Mouse (Mus musculus) mouse embryonic stem cell (cell line): ENCODE measurements around the gene Barhl2.

ENCODE experiments used
- in situ Hi-C, 2 experiments: fragments of 300-500 bp; cut with MboI; formaldehyde crosslinking; loops; 1 replicate in 1 of 2; 3 replicates in 1 of 2; pipeline ENCODE4 v1.14.3; 2019 to 2020; ENCODE audit warnings: low sequenced_read_pairs in 2 of 2, low pct_unique_long_range_greater_than_20kb in 1 of 2, mixed read lengths in 1 of 2; ENCODE audit not compliant: unreplicated experiment in 1 of 2

The Barhl2 gene

DNA sequence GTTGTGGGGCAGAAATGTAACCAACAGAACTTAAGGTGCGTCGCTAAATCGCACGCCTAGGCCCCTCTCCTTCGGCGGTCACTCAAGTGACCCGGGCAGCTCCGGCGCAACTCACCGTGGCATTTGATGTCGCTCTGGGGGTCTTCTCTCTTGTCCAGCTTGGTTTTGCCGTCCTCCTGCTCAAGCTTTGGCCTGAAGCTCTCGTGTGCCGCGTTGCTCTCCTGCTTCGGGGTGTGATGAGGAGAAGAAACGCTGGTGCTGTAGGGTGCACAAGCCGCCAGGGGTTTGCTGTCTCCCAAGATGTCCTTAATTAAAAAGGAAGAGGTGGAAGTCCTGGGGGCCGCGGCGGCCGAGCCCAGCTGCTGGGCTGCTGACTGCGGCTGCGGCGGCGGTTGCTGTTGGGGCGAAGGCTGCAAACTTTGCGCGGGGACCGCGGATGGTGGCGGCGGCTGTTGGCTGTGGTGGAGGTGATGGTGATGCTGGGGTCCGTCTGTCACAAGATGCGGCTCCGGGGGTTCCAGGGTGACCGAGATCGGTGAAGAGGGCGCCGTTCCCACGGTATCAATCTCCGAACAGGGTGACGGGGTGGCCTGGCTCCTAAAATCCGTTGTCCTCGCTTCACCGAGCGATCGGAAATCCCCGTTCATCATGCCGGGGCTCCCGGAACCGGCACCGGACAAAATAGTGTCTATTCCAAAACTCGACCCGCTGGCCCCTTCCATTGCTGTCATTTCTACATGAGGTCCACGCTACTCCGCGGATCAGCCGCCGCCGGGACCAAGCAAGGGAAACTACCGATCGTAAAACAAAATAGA lies 648 bp downstream of the Barhl2 start:
- in situ Hi-C loops, result loop anchor here in 1 of 2 experiments (25.0 kb wide), 1 partner anchor 330 kb away; no protein-coding TSS in a partner anchor

DNA sequence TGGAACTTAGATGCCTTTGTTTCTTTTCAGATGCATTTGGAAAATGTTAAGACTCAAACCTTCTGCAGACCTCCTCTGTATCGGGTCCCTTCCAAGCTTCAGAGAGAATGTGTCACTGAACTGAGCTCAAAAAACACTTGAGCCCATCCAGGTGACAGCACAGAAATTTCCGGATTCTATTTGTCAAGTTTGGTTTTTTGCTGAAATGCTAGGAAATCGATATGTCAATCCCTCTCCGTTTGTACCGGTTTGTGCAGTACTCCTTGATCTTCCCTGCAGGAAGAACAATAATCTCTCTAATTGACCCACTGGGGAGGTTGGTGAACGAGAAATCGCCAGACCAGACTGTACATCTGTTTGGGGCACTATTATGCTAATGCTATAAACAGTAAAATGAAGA lies 2.0 kb downstream of the Barhl2 start:
- in situ Hi-C loops, result loop anchor here in 1 of 2 experiments (25.0 kb wide), 1 partner anchor 331 kb away; no protein-coding TSS in a partner anchor

GRCm38 (mm10) chr5:106455106-106455920 lies 2.7 kb downstream of the Barhl2 start:
- in situ Hi-C loops, result loop anchor here in 1 of 2 experiments (25.0 kb wide), 1 partner anchor 332 kb away; no protein-coding TSS in a partner anchor

DNA sequence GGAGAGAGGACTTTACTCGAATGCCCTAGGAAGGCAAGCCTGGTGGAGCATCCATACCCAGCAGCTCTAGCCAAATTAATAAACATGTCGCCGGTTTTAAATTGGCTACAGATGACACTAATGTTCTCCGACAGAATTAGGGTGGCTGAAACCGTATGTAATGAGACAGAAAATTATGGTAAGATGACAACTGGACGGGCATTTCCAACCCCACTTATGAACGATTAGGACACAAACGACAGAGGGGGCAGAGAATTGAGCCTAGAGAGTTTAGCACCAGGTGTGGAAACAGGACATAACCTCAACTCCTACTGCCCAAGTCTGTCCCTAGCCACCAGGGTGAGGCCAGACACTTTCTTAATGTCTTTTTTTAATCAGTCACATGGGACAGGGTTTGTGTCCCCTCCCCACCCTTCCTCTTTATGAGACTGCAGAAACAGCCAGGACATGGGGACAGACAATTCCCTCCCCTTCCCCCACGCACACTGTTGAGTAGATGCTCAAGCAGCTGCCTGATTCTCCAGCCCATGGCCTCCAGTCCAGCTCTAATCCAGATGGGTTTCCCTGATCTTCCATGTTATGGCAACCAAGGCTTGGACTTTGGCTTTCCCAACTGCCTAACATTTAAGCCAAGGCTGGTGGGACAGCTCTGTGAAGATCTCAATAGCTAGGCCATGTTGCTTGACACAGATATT lies 3.4 kb downstream of the Barhl2 start:
- in situ Hi-C loops, result loop anchor here in 1 of 2 experiments (25.0 kb wide), 1 partner anchor 333 kb away; no protein-coding TSS in a partner anchor

DNA sequence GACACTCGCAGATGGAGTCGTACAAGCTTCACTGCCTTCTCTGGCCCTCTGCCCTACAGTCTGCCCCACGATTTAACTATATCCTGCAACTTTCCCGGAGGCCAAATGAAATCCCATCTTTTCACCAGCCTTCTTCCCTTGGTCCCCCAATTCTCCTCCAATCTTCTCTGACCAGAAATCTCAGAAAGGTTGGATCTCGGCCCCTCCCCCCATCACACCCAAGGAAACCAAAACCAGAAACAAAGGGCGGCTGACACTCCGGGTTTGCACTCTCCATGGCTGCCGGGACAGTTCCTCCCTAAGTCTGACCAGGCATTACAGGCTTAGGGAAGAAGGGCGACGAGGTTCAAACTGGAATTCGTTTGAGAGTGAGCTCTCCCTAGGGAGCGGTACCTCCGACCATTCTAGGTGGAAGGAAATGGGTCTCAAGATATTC lies 4.1 kb downstream of the Barhl2 start:
- in situ Hi-C loops, result loop anchor here in 1 of 2 experiments (25.0 kb wide), 1 partner anchor 333 kb away; no protein-coding TSS in a partner anchor

DNA sequence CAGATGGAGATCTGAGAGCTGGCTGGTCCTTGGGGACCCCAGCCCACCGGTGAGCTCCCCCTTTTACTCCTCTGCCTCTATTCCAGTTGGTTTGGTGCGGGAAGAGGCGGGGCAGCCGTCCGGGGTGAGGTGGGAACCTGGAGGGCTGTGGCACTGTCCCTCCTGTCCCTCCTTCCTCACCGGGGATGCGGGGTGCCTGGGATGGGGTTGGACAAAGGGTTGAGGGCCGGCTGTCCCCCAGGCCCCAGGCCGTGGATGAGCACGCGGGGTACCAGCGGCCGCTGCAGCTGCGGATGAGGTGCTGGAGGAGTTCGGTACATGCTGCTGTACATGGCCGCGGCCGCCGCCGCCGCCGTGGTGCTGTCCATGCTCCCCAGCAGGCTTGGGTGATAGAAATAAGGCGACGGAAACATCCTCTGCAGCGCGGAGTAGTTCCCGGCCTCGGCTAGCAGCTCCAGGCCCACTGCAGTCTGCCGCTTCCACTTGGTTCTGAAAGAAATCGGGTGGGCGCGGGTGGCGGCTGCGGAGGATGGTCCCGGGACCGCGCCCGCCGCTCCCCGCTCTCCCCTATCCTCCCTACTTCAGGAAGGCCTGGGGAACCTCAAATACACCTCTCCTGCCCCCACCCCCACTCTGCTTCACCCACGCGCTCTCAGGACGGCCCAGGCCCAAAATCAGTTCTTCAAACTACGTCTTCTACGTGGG lies 4.6 kb downstream of the Barhl2 start:
- in situ Hi-C loops, result loop anchor here in 1 of 2 experiments (25.0 kb wide), 1 partner anchor 334 kb away; no protein-coding TSS in a partner anchor

DNA sequence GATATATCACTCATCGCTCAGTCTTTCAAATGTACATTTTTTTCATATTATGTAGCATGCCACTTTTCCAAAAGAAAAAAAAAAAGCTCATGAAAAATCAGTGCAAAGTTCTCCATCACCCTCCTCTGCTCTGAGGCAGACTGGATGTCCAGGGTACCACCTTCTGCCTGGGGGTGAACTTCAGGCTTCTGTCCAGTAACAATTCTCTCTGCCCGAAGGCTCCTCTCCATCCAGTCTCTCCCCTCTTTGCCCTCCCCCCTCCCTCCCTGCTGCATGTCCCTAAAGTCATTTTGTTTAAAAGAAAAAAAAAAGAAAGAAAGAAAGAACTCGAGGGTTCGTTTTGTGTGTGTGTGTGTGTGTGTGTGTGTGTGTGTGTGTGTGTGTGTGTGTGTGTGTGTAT lies 5.3 kb downstream of the Barhl2 start:
- in situ Hi-C loops, result loop anchor here in 1 of 2 experiments (25.0 kb wide), 1 partner anchor 335 kb away; no protein-coding TSS in a partner anchor

DNA sequence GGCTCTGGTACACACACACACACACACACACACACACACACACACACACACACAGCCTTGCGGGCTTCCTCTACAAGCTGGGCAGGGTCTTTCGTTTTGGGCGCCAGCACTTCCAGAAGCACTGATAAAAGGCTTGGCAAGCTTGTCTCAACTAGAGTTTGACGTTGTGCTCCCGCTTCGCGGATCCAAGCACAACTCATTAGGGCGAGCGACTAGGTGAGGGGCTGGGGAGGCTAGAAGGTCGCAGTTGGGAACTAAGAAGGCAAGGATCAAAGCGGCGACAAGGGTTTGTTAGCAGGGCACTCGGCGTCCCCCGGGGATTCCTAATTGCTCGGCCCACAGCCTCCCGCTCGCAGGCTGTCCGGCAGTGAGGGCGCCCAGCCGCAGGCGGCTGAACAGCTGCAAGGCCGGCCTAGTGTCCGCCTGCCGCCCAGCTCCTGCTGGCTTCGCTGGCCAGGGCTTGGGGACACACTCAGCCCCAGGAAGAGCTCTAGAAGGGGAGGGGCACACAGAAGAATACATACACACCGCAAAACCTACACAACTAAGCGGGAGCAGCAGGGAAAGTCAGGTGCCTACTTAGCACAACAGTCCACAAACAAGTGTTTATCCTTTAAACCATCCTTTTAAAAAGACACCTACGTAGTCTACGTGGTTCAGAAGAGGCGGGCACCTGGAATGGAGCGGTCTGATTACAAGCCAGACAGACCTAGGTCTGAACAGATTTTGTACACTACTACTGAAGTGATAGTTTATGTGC lies 6.1 kb downstream of the Barhl2 start:
- in situ Hi-C loops, result loop anchor here in 1 of 2 experiments (25.0 kb wide), 1 partner anchor 335 kb away; no protein-coding TSS in a partner anchor

DNA sequence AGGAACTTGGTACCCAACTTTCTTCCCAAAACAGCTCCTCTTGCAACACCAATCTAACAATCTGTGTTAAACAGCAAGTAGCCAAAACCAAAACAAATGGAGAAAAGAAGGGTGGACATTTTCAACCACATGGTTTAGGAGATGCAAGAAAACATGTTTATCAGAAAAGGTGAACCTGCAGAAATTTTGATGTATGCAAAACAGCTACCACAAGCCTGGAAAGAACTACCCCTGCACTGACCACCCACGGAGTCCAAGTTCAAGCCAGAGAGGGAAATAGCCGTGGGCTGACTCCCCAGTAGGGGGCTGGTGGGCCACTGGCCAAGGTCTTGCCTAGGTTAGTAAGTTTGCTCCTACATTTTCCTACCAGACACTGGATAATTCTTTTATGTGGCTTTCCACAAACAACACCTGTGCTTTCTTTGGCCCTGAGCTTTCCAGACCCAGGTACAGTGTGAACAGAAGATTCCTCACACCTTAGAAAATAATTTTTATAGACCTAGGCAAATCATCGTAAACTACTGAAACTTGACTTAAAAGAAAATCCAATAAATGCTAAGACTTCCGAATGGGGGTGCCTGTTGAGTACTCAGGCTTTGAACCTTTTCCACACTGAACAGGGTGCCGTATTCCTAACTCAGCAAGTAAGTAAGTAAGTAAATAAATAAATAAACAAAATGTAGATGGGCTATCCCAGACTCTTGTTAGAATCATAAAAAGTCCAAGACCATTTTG lies 7.4 kb downstream of the Barhl2 start:
- in situ Hi-C loops, result loop anchor here in 1 of 2 experiments (25.0 kb wide), 1 partner anchor 337 kb away; no protein-coding TSS in a partner anchor

- in situ Hi-C loops, result loop anchor here in 1 of 2 experiments (25.0 kb wide), 1 partner anchor 337 kb away; no protein-coding TSS in a partner anchor
Measured at GRCm38 (mm10) chr5:106449720-106450425, 8.1 kb downstream of the Barhl2 start.

DNA sequence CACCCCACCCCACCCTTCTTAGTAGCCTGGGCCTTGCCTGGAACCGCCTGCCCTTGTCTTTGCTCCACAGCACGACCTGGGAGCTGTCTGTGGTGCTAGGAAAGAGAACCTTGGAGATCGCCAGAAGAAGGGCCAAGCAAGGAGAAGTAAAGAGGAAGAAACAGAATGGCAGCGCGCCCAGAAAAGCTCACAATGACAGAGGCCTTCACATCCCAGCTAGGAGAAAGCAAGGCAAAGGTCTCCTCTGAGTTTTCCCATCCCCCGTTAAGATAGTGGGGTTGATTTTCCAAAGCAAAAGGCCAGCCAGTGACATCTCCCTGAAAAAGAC lies 9.2 kb downstream of the Barhl2 start:
- in situ Hi-C loops, result no loop called here

GRCm38 (mm10) chr5:106447951-106448797 lies 9.8 kb downstream of the Barhl2 start:
- in situ Hi-C loops, result no loop called here

- in situ Hi-C loops, result no loop called here
Measured at GRCm38 (mm10) chr5:106447091-106447820, 10.7 kb downstream of the Barhl2 start.

DNA sequence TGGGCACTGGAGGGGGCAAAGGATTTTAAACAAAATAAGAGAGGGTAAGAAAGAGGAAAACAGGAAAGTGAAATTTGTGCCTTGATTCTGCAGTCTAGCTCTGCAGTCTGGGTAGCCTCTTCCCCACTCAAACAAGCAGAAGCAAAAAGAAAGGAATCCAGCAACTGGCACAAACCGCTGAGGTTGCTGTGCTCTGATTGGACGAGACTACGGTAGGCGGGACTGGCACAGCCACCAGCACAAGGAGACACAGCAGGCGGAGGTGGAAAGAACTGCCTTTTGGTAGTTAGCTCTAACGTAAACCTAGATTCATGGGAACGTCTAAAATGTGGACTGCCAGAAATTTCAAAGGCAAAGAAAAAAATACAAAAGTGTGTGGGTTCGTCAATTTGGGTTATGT lies 11.4 kb downstream of the Barhl2 start:
- in situ Hi-C loops, result no loop called here
